Mouse (Mus musculus): ENCODE data around the gene Stk11.

- TF ChIP-seq MAFK (IDR thresholded peaks at IDR 0.05; ENCODE audit: insufficient read depth, low read depth, low read length) (no peak), CHD2 (IDR thresholded peaks at IDR 0.05; ENCODE audit: low read depth, low read length) (no peak), HCFC1 (IDR thresholded peaks at IDR 0.05; ENCODE audit: borderline replicate concordance, insufficient read depth, low read length) (no peak), ZNF384 (IDR thresholded peaks at IDR 0.05; ENCODE audit: low read depth, low read length) (no peak)
These were observed 14.9 kb downstream of the Stk11 start for GRCm38 (mm10) chr10:80130403-80131031.
